Mouse (Mus musculus): Measurements from ENCODE around the gene Map2k5. TPM values are rescaled to one million over a fixed set of nuclear protein-coding genes. Genes with fewer than 3 reads are reported as not detected.

Map2k5 gene
- polyA plus RNA-seq (2017; shearing (Covaris generic)): 10 to 100 TPM; 35.2 to 53.9 TPM

GRCm38 (mm10) chr9:63377270-63378142, at the start of gene Map2k5:
TSS of gene Map2k5 (minus strand) at chr9:63377902.

GRCm38 (mm10) chr9:63398611-63399462, 21.1 kb upstream of the Map2k5 start, which contains the start of gene 2300009A05Rik:
TSS of gene 2300009A05Rik (minus strand) at chr9:63399246.

GRCm38 (mm10) chr9:63148410-63149371, 229.0 kb downstream of the Map2k5 start, which contains the start of gene Skor1:
TSS of gene Skor1 (minus strand) at chr9:63148961.

Other genes with a start within 250 kb of the Map2k5 start
- gene Skor1, start 228.9 kb downstream of the Map2k5 start, polyA plus RNA-seq (2017; shearing (Covaris generic)): under 1 TPM in 1 of 2 experiments, not detected in 1; 0.38 TPM
- 10 to 100 TPM; 58.1 to 65.1 TPM for gene 2300009A05Rik, start 21.3 kb upstream of the Map2k5 start, polyA plus RNA-seq (2017; shearing (Covaris generic))
- 1 to 10 TPM in 1 of 2 experiments, under 1 TPM in 1; 0.11 to 1.5 TPM for gene Iqch, start 224.6 kb upstream of the Map2k5 start, polyA plus RNA-seq (2017; shearing (Covaris generic))
- 10 to 100 TPM; 40.2 to 42.1 TPM for gene Aagab, start 224.8 kb upstream of the Map2k5 start, polyA plus RNA-seq (2017; shearing (Covaris generic))

Measured in inflammation-experienced regulatory T-cells (primary cell).